Mouse (Mus musculus): ENCODE data around the gene Dab2ip.

Gene Dab2ip

DNA sequence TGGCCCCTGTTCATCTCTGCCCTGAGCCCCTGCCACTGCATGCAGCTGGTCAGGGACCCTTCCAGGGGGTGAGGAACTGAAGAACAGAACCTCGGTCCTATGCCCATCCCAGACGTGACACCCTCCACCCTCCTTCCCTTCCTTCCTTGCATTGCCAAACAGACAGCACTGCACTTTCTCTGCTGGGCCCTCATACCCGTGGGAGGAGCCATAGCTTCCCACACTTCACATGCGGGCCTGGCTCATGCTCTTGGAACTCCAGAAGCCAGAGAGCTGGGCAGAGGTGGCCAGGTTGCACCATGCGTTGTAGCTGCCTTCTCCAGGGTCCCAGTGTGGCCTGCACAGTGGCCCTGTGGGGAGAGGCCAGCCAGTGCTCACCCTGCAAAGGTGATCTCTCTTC is 170.6 kb downstream of the Dab2ip start:
- TF ChIP-seq GATA4 (IDR thresholded peaks at IDR 0.05; ENCODE audit: insufficient replicate concordance, low read length): no peak

DNA sequence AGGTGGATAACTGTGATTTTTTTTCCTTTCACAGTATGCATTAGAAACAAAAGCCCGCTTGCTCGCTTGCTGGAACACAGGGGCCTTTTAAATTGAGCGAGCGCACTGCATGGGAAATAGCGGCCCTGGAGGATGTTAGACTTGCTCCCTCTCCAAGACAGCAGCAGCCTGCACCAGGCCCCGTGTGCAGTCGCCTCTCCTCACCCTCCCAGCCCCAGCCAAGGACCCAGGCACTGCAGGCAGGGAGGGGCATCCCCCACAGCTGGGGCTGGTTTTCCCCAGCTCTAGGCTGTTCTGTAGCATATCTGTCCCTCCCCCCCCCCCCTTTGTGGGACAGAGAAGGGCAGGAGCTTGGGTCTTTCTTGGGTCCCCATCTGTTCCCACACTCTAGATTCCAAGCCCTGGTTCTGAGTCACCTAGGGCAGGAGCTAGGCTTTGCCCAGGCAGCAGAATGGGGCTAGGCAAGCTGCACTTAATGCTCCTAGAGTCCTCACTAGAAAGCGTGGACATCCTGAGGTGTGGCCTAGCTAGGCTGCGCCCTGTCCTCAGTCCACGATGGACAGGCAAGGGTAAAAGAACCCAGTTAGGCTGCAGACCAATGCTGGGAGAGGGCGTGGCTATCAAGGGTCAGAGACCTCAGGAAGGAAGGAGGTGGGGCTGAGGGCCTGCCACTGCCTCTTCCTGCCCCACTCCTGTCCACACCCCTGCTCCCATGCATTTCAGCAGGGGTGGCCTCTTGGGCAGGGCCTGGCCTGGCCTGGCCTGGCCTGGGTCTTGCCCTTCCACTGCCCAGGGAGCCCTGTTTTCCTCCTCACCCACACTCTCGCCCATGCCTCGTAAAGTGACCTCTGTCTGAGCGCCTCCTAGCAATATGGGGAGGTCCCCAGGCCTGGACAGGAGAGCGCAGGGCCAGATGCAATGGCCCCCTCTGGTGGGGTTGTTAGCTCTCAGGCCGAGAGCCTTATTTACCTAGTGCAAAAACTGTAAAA is 171.3 kb downstream of the Dab2ip start:
- peak; percentile 76; the same call in 1 of the 2 replicates for TF ChIP-seq GATA4 (IDR thresholded peaks at IDR 0.05; ENCODE audit: insufficient replicate concordance, low read length)

DNA sequence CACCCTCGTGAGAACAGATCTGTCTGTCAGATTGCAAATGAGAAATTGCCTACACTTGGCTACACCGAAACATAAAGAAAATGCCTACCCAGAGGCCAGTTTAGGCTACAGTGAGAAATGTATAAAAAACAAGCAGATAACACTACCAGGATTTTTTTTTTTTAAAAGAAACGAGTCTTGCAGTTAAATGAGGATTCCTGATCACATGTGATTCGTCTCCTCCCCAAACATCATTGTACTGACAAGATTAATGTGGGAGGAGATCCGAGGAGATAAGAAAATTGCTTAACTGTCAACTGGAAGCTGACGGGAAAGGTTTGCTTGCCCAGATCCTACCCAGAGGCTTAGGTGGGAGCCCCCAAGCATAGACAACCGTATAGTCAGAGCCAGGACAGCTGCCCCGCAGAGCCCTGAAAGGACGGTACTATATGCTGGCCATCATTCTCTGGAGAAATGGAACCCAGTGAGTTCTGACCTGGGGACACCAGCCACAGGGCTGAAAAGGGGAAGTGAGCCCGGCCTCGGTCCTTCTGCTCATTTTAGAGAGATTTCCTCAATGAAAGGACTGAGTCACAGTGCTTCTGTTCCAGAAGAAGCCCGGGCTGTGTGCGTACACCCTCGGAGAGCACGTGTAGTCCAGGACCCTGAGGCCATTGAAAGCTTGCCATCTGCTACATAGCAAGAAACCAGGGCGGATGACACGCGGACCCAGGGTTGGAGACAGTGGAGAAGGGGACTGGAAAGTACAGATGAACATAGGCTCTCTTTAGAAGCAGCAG is 173.8 kb downstream of the Dab2ip start:
- no peak for TF ChIP-seq GATA4 (IDR thresholded peaks at IDR 0.05; ENCODE audit: insufficient replicate concordance, low read length)

DNA sequence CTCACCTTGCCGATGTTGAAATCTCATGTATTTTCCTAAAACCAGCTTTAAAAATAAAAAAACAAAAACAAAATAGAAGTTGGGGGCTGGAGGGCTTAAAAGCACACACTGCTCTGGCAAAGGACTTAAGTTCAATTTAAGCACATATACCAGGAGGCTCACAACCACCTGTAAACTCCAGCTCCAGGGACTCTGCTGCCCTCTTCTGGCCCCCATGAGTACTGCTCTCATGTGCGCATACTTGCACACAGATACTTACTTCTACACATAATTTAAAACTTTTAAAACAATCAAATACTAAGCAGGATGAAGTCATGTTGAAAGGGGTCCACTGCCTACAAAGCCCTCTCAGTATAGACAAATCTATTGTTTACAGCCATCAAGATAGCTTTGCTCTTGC is 176.9 kb downstream of the Dab2ip start:
- TF ChIP-seq GATA4 (IDR thresholded peaks at IDR 0.05; ENCODE audit: insufficient replicate concordance, low read length): no peak

DNA sequence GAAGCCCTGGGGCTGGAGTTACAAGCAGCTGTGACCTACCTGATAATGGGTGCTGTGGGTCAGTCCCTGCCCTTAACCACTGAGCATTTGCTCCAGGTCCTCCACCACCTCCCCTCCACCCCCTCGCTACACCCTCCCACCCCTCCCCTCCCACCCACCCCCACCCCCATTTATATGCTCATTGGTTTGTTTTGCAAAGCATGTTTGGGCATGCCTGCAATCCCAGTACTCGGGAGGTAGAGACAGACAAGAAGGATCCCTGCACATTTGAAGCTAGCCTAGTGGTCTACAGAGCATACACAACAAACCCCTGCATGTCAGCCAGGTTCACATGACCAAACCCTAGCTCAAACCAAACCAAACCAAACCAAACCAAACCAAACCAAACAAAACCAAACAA is 178.0 kb downstream of the Dab2ip start:
- TF ChIP-seq GATA4 (IDR thresholded peaks at IDR 0.05; ENCODE audit: insufficient replicate concordance, low read length): no peak

DNA sequence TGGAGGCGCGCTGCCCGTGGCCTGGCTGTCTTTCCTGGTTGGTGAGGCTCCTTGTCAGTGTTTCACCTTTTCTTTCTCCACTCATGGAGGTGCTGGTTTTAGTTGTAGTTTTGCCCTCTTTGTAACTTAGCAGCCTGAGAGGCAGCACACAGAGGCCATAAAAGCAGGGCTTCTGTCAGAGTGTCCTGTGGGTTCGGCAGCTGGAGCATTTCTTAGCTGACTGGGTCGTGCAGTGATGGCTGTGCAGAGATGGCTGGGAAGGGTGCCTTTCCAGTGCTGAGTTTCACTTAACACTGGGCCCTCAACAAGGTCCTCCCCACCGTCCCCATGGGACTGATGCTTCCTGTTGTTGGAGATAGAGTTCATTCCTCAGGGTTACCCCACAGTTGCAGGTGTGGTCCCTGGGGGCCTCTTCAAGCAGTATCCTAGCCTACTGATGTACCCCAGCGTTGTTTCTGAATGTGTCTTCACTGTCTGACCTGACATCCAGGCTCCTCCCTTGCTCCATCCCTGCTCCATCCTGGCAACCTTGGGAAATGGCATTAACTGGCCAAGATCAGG is 179.5 kb downstream of the Dab2ip start:
- no peak for TF ChIP-seq GATA4 (IDR thresholded peaks at IDR 0.05; ENCODE audit: insufficient replicate concordance, low read length)

DNA sequence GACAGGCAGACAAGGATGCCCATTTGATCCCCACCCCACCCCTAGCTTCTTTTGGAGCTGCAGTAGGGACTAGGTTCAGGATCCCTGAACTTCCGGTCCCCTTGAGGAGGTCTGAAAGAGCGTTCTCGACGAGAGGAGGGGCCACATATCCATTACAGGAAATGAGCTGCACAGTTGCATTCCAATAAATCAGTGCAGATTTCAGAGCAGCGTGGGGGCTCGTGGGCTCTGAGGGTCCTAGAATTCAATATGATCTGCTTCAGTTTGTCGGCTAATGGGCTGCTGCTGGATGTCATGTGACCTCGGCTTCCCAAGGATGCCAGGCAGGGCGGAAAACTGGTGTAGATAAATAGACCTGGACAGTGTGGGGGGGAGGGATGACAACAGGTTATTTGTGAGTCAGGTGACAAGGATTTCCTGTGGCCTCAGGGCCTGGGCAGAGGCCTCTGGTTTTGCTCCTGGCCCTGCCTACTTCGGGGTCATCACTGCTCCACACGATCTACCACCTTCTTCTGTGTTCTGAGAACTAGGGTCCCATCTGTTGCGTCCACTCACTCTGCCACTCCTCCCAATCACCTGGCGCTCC is 181.7 kb downstream of the Dab2ip start:
- no peak for TF ChIP-seq GATA4 (IDR thresholded peaks at IDR 0.05; ENCODE audit: insufficient replicate concordance, low read length)

DNA sequence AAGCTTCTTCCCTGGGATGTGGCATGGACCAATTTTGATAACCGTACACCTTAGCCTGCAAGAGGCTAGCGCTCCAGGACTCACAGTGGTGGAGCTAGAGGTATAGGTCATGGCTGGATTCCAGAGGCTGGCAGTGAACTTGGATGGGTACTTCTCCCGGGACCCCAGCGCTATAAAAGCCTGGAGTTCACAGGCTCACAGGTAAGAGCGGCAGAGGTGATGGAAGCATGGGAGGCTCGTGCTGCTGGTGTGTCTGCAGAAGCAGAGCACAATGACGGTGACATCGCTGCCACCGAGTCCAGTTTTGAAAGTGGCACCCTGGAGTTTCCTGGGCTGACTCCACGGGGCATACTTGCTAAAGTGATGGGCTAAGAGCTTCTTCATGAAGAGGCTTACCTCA is 187.8 kb downstream of the Dab2ip start:
- TF ChIP-seq GATA4 (IDR thresholded peaks at IDR 0.05; ENCODE audit: insufficient replicate concordance, low read length): no peak

DNA sequence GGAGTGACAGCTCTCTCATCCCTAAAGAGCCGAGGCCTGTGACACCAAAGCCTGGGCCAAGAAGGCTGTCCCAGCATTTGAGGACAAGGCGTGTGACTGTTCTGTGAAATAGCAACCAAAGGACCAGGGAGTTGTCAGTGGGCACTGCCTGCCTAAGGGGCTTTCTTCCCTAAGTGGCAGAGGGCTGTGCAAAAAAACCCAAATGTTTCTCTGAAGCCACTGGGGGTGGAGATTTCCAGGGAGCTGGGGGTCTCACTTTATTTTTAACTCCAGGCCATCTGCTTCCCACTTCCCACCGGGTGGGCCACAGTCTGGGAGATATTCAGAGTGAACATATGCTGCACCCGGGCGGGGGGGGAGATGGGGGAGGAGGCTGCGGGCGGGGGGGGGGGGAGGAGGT is 188.6 kb downstream of the Dab2ip start:
- TF ChIP-seq GATA4 (IDR thresholded peaks at IDR 0.05; ENCODE audit: insufficient replicate concordance, low read length): no peak

DNA sequence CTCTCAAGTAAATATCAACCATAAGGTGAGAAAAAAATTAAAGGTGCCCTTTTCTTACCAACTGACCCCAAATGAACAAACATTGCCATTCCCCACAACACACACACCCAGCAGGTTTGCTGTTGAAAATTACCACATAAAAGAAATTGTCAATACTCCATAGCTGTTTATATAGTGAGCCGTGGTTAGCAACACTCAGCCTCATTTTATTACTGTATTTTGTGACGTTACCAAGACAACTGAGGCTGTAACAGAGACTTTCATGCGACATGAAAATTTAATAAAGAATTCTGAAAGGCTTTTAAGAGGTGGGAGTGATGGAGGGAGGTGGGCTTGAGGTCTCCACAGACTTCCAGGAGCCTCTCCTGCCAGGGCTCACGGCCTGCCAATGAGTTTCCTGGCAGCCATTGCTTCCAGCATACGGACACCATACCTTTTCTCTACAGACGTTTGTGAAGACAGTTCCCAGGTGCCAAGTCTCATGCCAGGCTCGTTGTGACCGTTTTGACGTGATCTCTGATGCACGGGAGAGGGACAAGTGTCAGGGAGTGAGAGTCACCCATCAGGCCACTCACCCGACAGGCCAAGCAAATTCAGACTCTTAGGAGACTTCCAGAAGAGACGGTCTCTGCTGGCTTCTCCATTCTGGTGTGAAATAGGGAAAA is 189.4 kb downstream of the Dab2ip start:
- no peak for TF ChIP-seq GATA4 (IDR thresholded peaks at IDR 0.05; ENCODE audit: insufficient replicate concordance, low read length)

DNA sequence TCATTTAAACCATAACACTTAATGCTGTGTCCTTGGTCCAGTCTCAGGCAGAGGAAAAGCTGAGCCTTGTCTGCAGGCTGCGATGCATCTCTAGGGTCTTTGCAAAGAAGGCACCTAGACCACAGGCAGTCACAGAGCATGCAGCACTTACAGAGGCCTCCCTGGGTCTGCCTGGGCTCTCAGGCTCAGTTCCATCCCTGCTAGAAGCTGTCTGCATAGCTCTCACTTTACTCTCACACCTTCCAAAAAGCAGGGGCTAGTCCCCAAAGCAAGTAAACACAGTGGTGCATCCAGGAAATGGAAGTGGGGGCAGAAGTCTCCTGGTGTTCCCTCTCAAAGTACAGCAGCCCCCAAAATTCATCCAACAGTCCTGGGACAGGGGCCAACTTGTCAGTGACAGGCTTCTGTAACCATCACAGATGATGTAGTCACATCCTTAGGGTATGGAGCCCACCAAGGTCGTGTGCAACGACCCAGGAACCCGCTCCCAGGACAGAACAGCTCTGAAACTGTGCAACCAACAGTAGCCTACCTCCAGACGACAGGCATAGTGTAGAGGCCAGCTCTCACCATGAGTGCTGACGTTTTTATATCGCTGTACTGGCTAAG is 192.6 kb downstream of the Dab2ip start:
- no peak for TF ChIP-seq GATA4 (IDR thresholded peaks at IDR 0.05; ENCODE audit: insufficient replicate concordance, low read length)

DNA sequence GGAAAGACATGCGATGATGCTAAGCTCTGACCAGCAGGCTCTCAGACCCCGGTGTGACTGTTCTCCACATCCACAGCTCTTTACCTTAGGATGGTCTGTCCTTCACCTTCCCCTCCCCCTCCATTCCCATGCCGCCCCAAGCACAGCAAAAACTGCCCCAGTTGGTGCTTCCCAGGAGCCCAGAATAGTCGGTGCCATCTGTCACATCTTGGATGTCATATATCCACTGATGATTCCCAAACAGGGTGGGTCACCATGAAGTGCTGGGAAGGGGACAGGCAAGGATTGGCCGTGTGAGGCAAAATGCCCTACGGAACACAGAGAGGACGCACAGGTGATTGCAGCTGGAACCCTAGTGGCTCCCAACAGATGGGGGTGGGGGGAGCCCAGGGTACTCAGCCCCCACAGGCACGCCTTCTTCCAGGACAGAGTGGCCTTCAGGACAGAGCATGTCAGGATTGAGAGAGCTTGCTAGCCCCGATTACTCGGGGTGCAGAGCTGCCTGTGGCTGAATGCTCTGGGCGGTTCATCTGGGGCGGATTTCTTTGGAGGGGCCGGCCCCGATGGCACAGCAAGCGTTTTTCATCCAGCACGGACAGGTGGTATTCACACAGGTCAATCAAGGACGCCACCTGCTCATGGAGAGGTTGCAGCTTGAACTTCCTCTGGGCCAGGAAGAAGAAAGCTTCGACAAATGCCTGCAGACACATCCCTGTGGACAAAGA is 193.9 kb downstream of the Dab2ip start:
- TF ChIP-seq GATA4 (IDR thresholded peaks at IDR 0.05; ENCODE audit: insufficient replicate concordance, low read length): no peak

DNA sequence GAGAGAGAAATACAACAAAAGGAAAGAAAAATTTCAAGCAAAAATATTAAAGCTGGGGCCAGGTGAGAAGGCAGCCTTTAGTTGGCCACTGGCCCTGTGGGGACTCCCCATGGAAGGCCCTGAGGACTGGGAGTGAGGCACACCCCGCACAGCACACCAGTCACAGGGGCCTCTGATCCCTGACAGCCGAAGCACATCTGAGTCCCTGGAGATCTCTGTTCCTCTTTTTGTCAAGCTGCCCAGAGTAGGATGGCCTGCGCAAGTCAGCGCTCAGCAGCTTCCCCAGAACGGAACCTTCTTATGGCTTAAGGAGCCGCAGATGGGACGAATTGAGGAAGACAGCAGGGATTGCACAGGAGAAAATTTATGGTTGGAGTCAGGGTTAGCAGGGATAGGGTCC is 198.4 kb downstream of the Dab2ip start:
- TF ChIP-seq GATA4 (IDR thresholded peaks at IDR 0.05; ENCODE audit: insufficient replicate concordance, low read length): no peak

DNA sequence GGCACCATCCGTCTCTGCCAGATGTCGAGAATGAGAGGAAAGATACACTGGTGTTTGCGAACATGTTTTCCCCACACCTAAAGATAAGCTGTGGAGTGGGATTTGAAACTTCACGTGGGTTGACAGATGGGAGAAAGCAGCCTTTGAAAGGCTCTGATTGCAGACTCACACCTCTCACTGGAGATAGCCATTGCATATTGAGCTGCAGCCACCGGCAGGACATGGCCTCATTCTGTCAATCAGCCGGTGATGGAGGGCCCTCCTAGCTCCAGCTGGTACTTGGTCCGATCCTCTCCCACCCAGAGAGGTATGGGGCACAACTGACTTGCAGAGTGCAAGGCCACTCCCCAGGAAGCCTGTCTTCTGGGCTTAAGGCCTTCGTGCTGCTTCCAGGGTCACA is 202.3 kb downstream of the Dab2ip start:
- no peak for TF ChIP-seq GATA4 (IDR thresholded peaks at IDR 0.05; ENCODE audit: insufficient replicate concordance, low read length)

Measured in liver, adult (tissue).